Mouse (Mus musculus) embryonic facial prominence, embryonic 10.5 days (tissue): ENCODE measurements around the gene Pik3cb. TPM values are rescaled to one million over a fixed set of nuclear protein-coding genes. Genes with fewer than 3 reads are reported as not detected.

Experiments used
- DNase-seq: peaks from one replicate; pipeline ENCODE4 v3.0.0-alpha.2; 2017; ENCODE audit warnings: low spot score
- H3K27ac ChIP-seq: fragments of 300-500 bp; sonication (generic); replicated peaks from 2 replicates; pipeline ENCODE4 v1.5.1; 2016; ENCODE audit warnings: mild to moderate bottlenecking
- H3K27me3 ChIP-seq: fragments of 300-500 bp; sonication (generic); replicated peaks from 2 replicates; pipeline ENCODE4 v1.6.1; 2016; ENCODE audit warnings: low read depth, mild to moderate bottlenecking; ENCODE audit not compliant: poor library complexity, severe bottlenecking
- H3K36me3 ChIP-seq: fragments of 300-500 bp; sonication (generic); replicated peaks from 2 replicates; pipeline ENCODE4 v1.6.1; 2016; ENCODE audit warnings: mild to moderate bottlenecking, moderate library complexity
- H3K4me1 ChIP-seq: fragments of 300-500 bp; sonication (generic); 2 replicates; pipeline ENCODE4 v1.6.1; 2016
- H3K4me3 ChIP-seq: fragments of 300-500 bp; sonication (generic); 2 replicates; pipeline ENCODE4 v1.5.1; 2016; ENCODE audit warnings: mild to moderate bottlenecking, moderate library complexity
- H3K9me3 ChIP-seq: fragments of 300-500 bp; sonication (generic); 2 replicates; pipeline ENCODE4 v1.6.1; 2016; ENCODE audit warnings: mild to moderate bottlenecking
- WGBS: fragments of 180-500 bp; shearing (Covaris S2); methylation state at CpG from one replicate; pipeline ENCODE4 v1.1.7; 2016; 5-methylcytosine and 5-hydroxymethylcytosine counted together
- polyA plus RNA-seq: library from polyadenylated mRNA; unstranded; fragments of >200 nt; fragmentation: Nextera tagmentation; extraction: Ambion mirVana; gene quantifications from 2 replicates; pipeline ENCODE4 v1.2.1, GENCODE M21; 2016

The Pik3cb gene
- polyA plus RNA-seq, 1 experiment from 2014 or later = 1.3 TPM

- no peaks in the 10 kb centered on the region for H3K27me3 ChIP-seq
Observed at GRCm38 (mm10) chr9:99103865-99104264, 36.6 kb downstream of the Pik3cb start.

DNA sequence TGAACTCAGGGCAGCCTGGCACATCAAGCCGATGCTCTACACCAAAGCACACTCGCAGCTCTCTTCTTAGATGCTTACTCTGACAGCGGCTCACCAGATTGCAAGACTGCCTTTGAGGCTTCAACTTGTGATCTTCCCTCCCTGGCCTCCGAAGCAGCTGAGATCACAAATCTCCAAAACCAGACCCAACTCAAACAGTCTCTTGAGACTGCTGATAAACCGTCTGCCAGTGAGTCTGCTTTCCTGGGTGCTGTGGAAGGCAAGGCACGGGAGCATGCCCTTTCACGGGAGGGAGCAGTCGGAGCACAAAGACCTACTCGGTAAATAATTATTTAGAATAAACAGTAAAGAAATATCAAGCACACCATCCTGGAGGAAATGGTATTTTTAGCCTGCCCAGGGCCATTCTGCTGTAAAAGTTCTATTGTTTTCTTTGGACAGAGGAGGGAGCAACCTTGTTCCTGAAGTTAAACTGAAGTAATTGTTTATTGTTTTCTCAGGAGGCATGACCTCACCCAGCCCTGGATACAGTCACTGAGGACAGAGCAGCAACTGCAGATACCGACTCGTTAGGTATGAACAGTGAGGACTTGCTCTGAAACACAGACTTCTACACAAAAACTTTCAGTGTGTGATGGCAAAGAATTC, 41.8 kb downstream of the Pik3cb start:
- Histone ChIP-seq H3K27ac (peak overlapping the region; percentile 72), H3K4me1 (peaks cover 24% of the 10 kb centered on the region), H3K4me3 (no peak overlapping the region), H3K36me3 (0 out of 2 replicates have a peak, but pooled peaks cover under 1% of the 10 kb centered on the region), H3K27me3 (no peaks in the 10 kb centered on the region), H3K9me3 (no peaks in the 10 kb centered on the region)
- 25% methylated on average over 11 of the region's 11 CpGs for WGBS
- no peak for DNase-seq

More at GRCm38 (mm10) chr9:99103865-99104264, 36.6 kb downstream of the Pik3cb start:
- Histone ChIP-seq H3K4me3 (no peak overlapping the region), H3K4me1 (peaks cover 4% of the 10 kb centered on the region), H3K27ac (no peak overlapping the region), H3K9me3 (peaks cover 7% of the 10 kb centered on the region; the same call in 1 of the 2 replicates), H3K36me3 (peaks cover 26% of the 10 kb centered on the region)
- DNase-seq = no peak
- WGBS = 83% methylated on average over 3 of the region's 3 CpGs

DNA sequence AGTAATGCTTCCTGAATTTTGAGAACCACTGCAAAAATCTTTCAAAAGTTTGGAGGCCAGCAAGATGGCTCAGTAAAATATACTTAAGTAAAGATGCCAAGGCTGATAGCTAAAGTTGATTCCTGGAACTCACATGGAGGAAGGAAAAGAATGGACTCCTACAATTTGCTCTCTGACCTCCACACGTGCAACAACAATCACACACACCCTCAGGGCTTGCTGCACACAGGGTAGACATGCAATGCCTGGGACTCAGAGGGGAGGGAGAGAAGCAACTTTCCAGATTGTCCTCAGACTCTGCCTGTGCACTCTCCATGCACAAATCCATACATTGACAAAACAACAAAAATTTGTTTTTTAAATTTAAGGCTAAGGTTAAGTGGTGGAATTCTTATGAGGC, 42.8 kb downstream of the Pik3cb start:
- peak; percentile 56 for DNase-seq
- Histone ChIP-seq H3K9me3 (no peaks in the 10 kb centered on the region), H3K27ac (no peak overlapping the region), H3K4me3 (no peak overlapping the region), H3K27me3 (no peaks in the 10 kb centered on the region), H3K36me3 (no peaks in the 10 kb centered on the region), H3K4me1 (peaks cover 24% of the 10 kb centered on the region)
- WGBS = 25% methylated on average over 1 of the region's 1 CpGs

DNA sequence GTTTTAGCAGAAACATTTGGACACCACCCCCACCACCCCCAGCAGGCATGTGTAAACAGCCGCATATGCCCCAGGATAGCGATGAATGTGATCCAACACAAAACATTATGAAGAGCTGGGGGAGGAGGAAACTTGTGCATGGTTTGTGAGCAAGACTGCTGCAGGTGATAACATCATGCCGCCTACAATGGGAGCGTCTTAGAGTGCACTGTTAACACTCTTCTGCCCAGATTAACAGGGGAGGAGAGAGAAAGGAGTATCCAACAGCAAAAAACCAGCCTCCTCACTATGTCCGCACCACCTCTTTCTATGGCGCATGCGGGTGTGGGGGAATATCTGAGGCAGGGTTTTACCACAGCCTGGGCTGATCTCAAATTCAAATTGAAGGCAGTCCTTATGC, 45.2 kb downstream of the Pik3cb start:
- no peak for DNase-seq
- Histone ChIP-seq H3K36me3 (no peaks in the 10 kb centered on the region), H3K27me3 (no peaks in the 10 kb centered on the region), H3K9me3 (no peaks in the 10 kb centered on the region), H3K4me1 (peaks cover 26% of the 10 kb centered on the region), H3K27ac (no peak overlapping the region), H3K4me3 (no peak overlapping the region)
- 92% methylated on average over 7 of the region's 7 CpGs for WGBS

GRCm38 (mm10) chr9:99090546-99090945, 49.9 kb downstream of the Pik3cb start:
- no peaks in the 10 kb centered on the region for H3K9me3 ChIP-seq
- peaks cover 3% of the 10 kb centered on the region; the same call in 1 of the 2 replicates for H3K4me1 ChIP-seq
- 0 out of 2 replicates have a peak, but pooled peaks cover 10% of the 10 kb centered on the region for H3K36me3 ChIP-seq
- H3K4me3 ChIP-seq = no peak overlapping the region
- WGBS = 84% methylated on average over 4 of the region's 4 CpGs
- no peak overlapping the region for H3K27ac ChIP-seq
- H3K27me3 ChIP-seq = no peaks in the 10 kb centered on the region
- no peak for DNase-seq

- no peak overlapping the region for H3K4me3 ChIP-seq
- DNase-seq = no peak
- no peaks in the 10 kb centered on the region for H3K27me3 ChIP-seq
- peaks cover 3% of the 10 kb centered on the region; the same call in 1 of the 2 replicates for H3K4me1 ChIP-seq
- 0 out of 2 replicates have a peak, but pooled peaks cover 10% of the 10 kb centered on the region for H3K36me3 ChIP-seq
- H3K9me3 ChIP-seq = no peaks in the 10 kb centered on the region
- WGBS = 88% methylated on average over 4 of the region's 4 CpGs
- H3K27ac ChIP-seq = no peak overlapping the region
Observed at GRCm38 (mm10) chr9:99089904-99090303, 50.5 kb downstream of the Pik3cb start.

DNA sequence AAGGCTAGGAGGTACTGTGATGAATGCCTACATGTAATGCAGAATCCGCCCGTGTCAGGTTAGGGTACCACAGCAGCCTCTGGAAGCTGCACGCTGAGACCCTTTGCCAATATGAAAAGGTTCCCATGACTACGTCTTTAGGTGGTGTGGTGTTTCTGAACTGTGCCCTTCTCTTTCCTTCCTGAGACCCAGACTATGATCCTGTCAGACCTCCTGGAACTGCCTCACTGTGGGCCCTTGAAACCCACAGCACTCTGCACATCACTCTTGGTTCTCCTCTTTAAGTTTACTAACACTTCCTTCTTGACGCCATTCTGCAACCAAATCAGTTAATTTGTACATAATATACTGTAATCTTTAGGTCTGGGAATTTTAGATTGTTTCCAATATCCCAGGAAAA, 58.7 kb downstream of the Pik3cb start:
- H3K36me3 ChIP-seq = peaks cover 4% of the 10 kb centered on the region; the same call in 1 of the 2 replicates
- DNase-seq = no peak
- 92% methylated on average over 5 of the region's 5 CpGs for WGBS
- no peaks in the 10 kb centered on the region for H3K27me3 ChIP-seq
- H3K4me1 ChIP-seq = no peaks in the 10 kb centered on the region
- no peak overlapping the region for H3K27ac ChIP-seq
- no peak overlapping the region for H3K4me3 ChIP-seq
- H3K9me3 ChIP-seq = no peaks in the 10 kb centered on the region

DNA sequence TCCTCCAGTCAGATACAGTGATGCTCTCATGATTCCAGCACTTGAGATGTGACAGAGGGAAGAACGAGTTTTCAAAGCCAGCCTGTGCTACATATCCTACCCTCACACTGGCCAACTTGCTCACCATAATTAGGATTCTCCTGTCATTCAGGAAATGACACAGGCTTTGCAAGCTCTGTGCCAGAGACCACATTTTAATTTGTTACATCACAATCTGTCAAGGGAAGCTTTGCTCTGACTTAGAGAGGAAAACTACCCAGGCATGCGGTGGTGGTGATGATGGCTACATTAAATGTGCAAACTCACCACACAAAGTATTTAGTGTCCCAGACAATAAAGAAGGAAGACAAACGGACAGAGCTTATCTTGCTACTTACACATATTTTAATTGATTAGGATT, 59.1 kb downstream of the Pik3cb start:
- Histone ChIP-seq H3K4me3 (no peak overlapping the region), H3K27me3 (no peaks in the 10 kb centered on the region), H3K4me1 (no peaks in the 10 kb centered on the region), H3K27ac (no peak overlapping the region), H3K36me3 (peaks cover 4% of the 10 kb centered on the region; the same call in 1 of the 2 replicates), H3K9me3 (no peaks in the 10 kb centered on the region)
- 88% methylated on average over 3 of the region's 3 CpGs for WGBS
- no peak for DNase-seq

- no peaks in the 10 kb centered on the region for H3K27me3 ChIP-seq
- WGBS = 96% methylated on average over 2 of the region's 2 CpGs
- H3K4me3 ChIP-seq = no peak overlapping the region
- H3K4me1 ChIP-seq = no peaks in the 10 kb centered on the region
- peaks cover 4% of the 10 kb centered on the region; the same call in 1 of the 2 replicates for H3K36me3 ChIP-seq
- no peak overlapping the region for H3K27ac ChIP-seq
- no peak for DNase-seq
- H3K9me3 ChIP-seq = no peaks in the 10 kb centered on the region
Observed at GRCm38 (mm10) chr9:99080657-99081056, 59.8 kb downstream of the Pik3cb start.

DNA sequence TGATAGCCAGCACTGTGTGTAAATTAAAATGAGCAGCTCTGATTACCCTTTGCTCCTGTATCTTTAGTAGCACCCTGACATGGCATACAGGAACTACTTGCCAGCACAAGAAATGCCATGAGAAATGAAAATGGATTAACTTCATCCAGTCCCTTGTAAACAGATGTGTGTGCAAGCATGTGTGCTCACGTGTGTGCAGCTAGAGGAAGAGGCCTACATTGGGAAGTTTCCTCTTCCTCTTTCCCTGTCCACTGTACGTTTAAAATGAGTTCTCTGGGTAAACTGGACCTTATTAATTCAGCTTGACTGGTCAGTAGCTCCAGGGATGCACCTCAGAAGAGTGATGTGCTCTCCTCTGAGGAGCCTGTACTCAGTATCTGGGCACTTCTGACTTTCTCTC, 66.0 kb downstream of the Pik3cb start:
- 81% methylated on average over 2 of the region's 2 CpGs for WGBS
- Histone ChIP-seq H3K9me3 (no peaks in the 10 kb centered on the region), H3K4me3 (no peak overlapping the region), H3K27me3 (no peaks in the 10 kb centered on the region), H3K27ac (no peak overlapping the region), H3K36me3 (peaks cover 7% of the 10 kb centered on the region), H3K4me1 (peaks cover 4% of the 10 kb centered on the region; the same call in 1 of the 2 replicates)
- DNase-seq = no peak

DNA sequence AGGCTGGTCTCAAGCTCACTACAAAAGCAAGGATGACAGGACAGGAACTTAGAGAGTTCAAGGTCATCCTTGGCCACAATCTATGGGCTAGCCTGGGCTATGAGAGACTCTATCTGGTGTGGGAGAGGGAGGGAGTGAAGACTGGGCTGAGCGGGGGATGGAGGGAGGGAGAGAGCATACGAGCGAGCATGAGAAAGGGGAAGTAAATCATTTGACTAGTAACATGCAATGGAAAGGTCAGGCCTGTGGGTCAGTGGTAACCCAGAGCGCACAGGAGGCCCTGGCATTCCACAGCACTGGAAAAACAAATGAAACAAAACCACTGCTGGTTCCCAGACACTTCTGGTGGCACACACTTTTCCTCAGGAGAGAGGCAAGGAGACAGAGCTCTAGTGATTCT, 67.9 kb downstream of the Pik3cb start:
- WGBS = 55% methylated on average over 4 of the region's 4 CpGs
- peak; percentile 22 for DNase-seq
- H3K27ac ChIP-seq = no peak overlapping the region
- no peak overlapping the region for H3K4me3 ChIP-seq
- no peaks in the 10 kb centered on the region for H3K27me3 ChIP-seq
- peaks cover 11% of the 10 kb centered on the region for H3K36me3 ChIP-seq
- peaks cover 4% of the 10 kb centered on the region; the same call in 1 of the 2 replicates for H3K4me1 ChIP-seq
- no peaks in the 10 kb centered on the region for H3K9me3 ChIP-seq

GRCm38 (mm10) chr9:99065311-99065710, 75.1 kb downstream of the Pik3cb start:
- Histone ChIP-seq H3K9me3 (no peaks in the 10 kb centered on the region), H3K4me3 (no peak overlapping the region), H3K4me1 (no peaks in the 10 kb centered on the region), H3K36me3 (peaks cover 26% of the 10 kb centered on the region), H3K27ac (no peak overlapping the region), H3K27me3 (no peaks in the 10 kb centered on the region)
- no peak for DNase-seq
- WGBS = 85% methylated on average over 5 of the region's 5 CpGs

GRCm38 (mm10) chr9:99064216-99064615, 76.2 kb downstream of the Pik3cb start:
- Histone ChIP-seq H3K4me3 (no peak overlapping the region), H3K4me1 (no peaks in the 10 kb centered on the region), H3K27me3 (no peaks in the 10 kb centered on the region), H3K36me3 (peaks cover 23% of the 10 kb centered on the region; the same call in 1 of the 2 replicates), H3K9me3 (no peaks in the 10 kb centered on the region), H3K27ac (no peak overlapping the region)
- no peak for DNase-seq
- WGBS = 68% methylated on average over 2 of the region's 2 CpGs
